Mouse (Mus musculus): ENCODE results near the gene Gm49416.
A peak's percentile ranks its signal among the peaks of the same experiment; 100 is the strongest.
"Not testable (repeated sequence)": the region's sequence is repeated elsewhere in the genome, so short reads cannot be mapped to it uniquely, and the experiment has no call there.

Gene Gm49416

GRCm38 (mm10) chr19:8888511-8889385 is at the start of gene Gm49416, which contains the start of gene 1810009A15Rik:
TSS of gene Gm49416 (plus strand) at chr19:8888926.
TSS of gene 1810009A15Rik (plus strand) at chr19:8888853.
- peak; percentile 93 for DNase-seq

GRCm38 (mm10) chr19:8839103-8839907 is 49.4 kb upstream of the Gm49416 start, which contains the start of gene Gng3:
TSS of gene Gng3 (minus strand) at chr19:8839194.
- peak; percentile 85 for DNase-seq

DNA sequence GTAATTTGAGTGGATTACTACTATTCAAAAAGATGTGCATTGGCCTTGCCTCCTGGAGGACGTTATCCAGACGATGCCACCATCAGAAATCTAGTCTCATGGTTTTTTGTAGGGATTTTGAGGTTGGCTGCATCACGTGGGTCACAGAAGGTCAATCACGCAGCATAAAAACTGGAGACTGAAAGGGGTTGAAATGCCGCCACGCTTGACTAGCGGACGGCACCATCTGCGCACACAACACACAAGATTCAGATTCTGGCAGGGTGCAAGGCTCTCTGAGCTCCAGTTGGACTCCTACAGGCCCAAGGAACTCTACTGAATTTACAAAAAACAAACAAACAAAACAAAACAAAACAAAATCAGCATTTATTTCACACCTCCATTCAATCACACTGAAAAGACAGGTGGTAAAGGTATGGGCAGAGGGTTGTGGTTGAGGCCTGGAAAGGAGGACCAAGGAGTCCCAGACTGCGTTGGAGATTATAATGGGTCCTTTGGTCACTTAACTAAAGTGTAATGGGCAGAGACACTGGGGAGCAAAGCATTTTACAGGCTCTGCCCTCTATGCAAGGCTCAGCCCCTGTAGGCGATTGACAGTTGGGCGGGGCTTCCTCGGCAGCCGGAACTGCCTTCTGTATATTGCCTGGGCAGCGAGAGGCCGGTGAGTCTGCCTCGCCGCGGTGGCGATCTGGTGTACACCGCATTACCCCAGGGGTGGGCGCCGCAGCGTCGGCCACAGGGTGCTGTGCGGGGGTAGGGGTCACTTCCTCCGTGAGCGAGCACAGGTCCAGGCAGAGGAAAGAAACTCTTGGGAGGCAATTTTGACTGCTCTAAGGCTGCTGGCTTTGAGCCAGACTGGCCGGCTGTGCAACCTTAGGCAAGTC is 48.6 kb upstream of the Gm49416 start:
- peak; percentile 79 for DNase-seq

DNA sequence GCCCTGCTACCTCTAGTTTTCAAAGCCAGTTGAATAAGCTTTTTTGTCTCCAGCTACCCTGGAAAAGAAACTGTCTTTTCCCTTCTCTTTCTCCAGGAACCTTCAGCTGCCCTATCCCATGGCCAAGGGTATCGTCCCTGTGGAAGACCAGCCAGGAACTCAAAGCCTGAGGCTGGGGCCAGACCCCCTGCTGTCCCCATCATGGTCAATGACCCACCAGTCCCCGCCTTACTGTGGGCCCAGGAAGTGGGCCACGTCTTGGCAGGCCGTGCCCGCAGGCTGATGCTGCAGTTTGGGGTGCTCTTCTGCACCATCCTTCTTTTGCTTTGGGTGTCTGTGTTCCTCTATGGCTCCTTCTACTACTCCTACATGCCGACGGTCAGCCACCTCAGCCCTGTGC is 47.7 kb upstream of the Gm49416 start:
- no peak for DNase-seq

DNA sequence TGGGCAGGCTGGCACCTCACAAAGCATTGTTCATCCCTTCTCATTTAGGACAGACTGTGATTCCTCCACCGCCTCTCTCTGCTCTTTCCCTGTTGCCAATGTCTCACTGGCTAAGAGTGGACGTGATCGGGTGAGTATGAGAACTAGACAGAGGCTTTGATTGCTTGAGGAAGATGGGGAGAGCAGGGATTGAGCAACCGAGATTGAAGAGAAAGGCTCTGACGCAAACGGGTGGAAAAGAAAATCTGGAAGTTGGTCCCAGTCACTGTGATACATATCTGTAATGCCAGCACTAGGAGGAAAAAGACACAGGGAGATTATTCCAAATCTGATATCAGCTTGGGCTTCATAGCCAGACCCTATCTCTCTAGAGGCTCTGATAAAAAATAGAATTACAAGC is 45.8 kb upstream of the Gm49416 start:
- DNase-seq = no peak

GRCm38 (mm10) chr19:8844371-8845129 is 44.2 kb upstream of the Gm49416 start:
- DNase-seq = peak; percentile 57

DNA sequence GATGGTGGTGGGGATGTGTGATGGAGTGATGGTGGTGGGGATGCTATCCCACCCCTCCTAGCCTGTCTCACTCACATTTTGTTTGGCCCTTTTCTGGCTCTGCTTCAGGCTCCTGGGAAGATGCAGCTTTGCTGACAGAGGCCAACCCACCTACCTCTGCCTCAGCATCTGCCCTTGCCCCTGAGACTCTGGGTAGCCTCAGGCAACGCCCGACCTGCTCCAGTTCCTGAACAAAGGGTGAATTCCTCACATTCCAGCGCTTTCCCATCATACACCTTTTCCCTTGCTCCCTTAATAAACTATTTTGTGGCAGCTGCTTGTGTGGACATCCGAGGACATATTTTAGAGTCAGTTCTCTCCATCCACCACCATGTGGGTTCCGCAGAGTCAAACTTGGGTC is 40.4 kb upstream of the Gm49416 start:
- DNase-seq = no peak

- DNase-seq = no peak
These were observed 38.3 kb upstream of the Gm49416 start, which contains the start of gene Lrrn4cl for GRCm38 (mm10) chr19:8850402-8850901. TSS of gene Lrrn4cl (plus strand) at chr19:8850768.

- DNase-seq = no peak
These were observed 37.1 kb upstream of the Gm49416 start for GRCm38 (mm10) chr19:8851639-8852038.

DNA sequence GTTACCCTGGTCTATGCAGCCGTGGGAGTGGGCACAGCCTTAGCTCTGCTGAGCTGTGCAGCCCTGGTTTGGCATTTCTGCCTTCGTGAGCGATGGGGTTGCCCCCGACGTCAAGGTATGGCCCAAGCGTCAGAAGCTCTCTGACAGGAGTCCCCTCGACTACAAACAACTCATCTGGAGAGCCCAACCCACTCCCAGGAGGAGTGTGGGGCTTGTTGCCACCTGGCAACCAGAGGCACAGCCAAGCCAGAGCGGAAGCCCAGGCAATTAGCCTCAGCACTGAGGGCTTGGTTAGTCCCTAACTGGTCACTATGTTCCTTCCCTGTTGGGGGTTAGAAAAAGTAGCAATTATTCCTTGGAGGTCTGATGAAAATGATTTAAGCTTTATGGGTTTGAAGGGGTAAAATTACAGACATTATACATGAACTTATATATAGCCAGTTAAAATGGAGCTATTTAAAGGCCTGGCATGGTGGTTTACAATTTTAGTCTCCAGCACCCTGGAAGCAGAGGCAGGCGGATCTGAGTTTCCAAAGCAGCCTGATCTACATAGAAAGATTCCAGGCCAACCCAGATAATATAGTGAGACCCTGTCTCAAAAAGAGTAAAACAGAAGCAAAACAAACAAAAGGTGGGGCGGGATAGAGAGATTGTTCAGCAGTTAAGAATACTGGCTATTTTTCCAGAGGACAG is 36.3 kb upstream of the Gm49416 start:
- DNase-seq = peak; percentile 32

- no peak for DNase-seq
These were observed 35.6 kb upstream of the Gm49416 start for GRCm38 (mm10) chr19:8853117-8853516.

- DNase-seq = no peak
These were observed 31.0 kb upstream of the Gm49416 start for GRCm38 (mm10) chr19:8857689-8858088.

GRCm38 (mm10) chr19:8859018-8859417 is 29.7 kb upstream of the Gm49416 start:
- DNase-seq = no peak

- no peak for DNase-seq
These were observed 24.5 kb upstream of the Gm49416 start for GRCm38 (mm10) chr19:8864265-8864664.

- not testable (repeated sequence) for DNase-seq
These were observed 18.3 kb upstream of the Gm49416 start for GRCm38 (mm10) chr19:8870381-8870780.

GRCm38 (mm10) chr19:8870838-8871237 is 17.9 kb upstream of the Gm49416 start:
- no peak for DNase-seq

DNA sequence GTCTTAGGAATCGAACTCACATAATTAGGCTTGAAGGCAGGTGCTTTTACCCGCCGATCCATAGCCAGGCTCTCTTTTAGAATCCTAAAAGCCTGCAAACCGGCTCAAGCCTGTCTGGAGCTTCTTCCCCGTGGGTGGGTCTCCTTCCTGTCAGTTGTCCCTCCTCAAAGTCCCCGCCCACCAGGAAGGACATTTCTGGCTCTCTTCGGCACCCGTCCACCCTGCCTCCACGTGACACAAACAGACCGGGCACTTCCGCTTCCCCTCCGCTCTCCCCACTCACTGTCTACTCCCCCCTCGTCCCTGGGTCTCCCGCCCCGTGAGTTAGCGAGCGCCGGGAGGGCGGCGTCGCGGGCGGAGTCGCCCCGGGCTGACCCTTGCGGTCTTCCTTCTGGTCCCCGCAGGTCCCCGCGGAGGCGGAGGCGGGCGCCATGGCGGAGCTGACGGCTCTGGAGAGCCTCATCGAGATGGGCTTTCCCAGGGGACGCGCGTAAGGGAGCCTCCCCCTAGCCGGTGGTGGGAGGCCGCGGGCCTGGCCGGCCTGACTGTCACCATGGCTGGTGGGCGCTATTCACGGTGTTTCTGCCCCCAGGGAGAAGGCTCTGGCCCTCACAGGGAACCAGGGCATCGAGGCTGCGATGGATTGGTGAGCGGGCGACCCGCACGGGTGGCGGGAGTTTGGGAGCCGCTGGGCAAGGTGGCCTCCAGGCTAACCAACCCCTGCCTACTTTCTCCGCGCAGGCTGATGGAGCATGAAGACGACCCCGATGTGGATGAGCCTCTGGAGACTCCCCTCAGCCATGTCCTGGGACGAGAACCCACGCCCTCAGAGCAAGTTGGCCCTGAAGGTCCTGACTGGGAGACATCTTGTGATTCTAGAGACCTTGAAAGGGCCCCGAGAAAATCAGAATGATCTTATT is 17.2 kb upstream of the Gm49416 start, which contains the start of gene Ubxn1:
Gene Ubxn1 (plus strand): TSS at position 230 of the 920 bp plus-strand sequence.
- peak; percentile 99 for DNase-seq

- DNase-seq = no peak
These were observed 16.4 kb upstream of the Gm49416 start for GRCm38 (mm10) chr19:8872266-8872840.

DNA sequence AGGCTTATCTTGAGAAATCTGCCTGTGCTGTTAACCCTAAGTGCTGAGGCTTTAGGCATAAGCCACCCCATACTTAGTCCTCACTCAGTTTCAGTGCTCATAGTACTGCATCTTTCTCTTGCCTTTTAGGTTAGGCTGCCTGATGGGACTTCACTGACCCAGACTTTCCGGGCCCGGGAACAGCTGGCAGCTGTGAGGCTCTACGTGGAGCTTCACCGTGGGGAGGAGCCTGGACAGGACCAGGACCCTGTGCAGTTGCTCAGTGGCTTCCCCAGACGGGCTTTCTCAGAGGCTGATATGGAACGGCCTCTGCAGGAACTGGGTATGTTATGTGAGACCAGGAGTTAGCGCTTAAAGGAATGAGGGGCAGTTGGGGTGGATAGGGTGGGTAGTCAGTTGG is 13.7 kb upstream of the Gm49416 start:
- no peak for DNase-seq
